Mouse (Mus musculus): ENCODE measurements at regions not wholly inside any gene's neighbourhood (a gene's known extent, or its start where the extent isn't known, plus 50 kb on each side); places are given as distances from the start of the nearest gene placed in this dataset.

DNA sequence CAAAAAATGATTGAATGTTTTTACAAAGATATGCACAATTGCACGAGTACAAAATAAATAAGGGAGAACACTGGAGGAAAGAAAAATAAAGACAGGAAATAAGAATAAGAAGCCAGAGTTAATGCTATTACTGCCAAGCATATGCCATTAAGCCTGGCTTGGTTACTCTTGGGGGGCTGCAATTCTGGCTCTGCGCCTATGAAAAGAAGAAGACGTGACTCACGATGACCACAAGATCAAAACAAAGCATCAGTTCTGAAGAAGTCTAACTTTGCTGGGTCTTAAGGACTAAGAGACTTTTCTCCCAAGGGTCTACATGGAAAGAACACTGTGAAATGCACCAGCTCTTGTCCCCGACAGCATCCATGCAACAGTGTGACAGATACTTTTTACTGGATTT is 454.8 kb upstream of the Mpdz start:
- no peak for DNase-seq (ENCODE audit: low spot score in 2 of 2)

GRCm38 (mm10) chr4:81868941-81869340 is 426.3 kb upstream of the Mpdz start:
- no peak for DNase-seq (ENCODE audit: low spot score in 2 of 2)

GRCm38 (mm10) chr4:81841642-81842494 is 399.3 kb upstream of the Mpdz start:
- no peak for DNase-seq (ENCODE audit: low spot score in 2 of 2)

DNA sequence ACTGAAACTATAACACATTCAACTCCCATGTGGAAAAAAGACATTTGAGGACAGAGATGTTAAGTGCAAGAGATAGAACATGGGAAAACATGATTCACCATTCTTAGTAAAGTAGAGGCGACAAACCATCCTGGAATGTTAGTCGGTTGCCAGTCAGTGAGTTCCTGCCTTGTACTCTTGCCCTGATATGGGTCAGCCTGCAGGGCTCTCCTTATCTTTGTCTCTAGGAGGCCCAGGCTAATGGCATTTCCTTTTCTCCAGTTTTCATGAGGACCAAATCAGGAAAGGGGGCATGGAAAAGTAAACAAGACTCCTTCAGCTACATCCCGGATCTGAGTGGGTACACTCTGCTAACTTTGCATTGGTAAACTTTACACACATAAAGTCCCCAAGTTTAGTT is 387.4 kb upstream of the Mpdz start:
- no peak for DNase-seq (ENCODE audit: low spot score in 2 of 2)

DNA sequence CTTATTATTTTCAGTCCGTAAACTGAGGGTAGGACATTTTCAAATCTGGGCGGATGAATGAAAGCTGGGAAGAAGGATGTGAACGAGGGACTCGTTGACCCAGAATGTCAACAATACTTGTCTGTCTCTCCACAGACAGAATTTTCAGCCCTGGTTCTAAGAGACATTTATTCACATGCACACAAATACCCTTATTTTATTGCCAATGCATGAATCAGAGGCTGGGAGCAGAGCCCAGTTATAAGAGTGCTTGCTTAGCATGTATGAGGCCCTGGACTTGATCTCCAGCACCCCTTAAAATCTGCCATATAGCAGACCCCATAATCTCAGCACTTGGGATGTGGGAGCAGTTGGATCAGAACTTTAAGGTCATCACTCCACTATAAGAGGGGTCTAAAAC is 384.8 kb upstream of the Mpdz start:
- no peak for DNase-seq (ENCODE audit: low spot score in 2 of 2)

- no peak for DNase-seq (ENCODE audit: low spot score in 2 of 2)
These were observed 383.4 kb upstream of the Mpdz start for GRCm38 (mm10) chr4:81825966-81826365.

- DNase-seq (ENCODE audit: low spot score in 2 of 2), result no peak
These were observed 381.0 kb upstream of the Mpdz start for GRCm38 (mm10) chr4:81823566-81823965.

DNA sequence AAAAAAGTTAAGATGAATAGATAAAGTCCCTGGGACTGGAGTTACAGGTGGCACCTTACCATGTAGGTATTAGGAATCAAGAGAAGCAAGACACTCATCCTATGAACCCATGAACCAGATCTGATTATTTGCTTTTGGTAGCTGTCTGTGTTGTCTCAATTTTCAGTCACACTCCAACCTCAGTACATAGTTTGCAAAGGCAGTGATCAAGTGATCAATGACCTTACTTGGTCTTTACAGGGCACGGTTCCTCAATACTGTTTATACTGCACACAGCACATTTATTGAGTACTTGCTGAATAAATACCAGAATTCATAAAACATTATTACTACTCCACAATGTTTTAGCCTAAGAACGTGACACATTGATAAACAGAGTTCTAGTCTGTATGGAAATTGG is 346.7 kb upstream of the Mpdz start:
- no peak for DNase-seq (ENCODE audit: low spot score in 2 of 2)

GRCm38 (mm10) chr4:81788636-81789035 is 346.0 kb upstream of the Mpdz start:
- no peak for DNase-seq (ENCODE audit: low spot score in 2 of 2)

- DNase-seq (ENCODE audit: low spot score in 2 of 2), result no peak
These were observed 339.4 kb upstream of the Mpdz start for GRCm38 (mm10) chr4:81781971-81782370.

DNA sequence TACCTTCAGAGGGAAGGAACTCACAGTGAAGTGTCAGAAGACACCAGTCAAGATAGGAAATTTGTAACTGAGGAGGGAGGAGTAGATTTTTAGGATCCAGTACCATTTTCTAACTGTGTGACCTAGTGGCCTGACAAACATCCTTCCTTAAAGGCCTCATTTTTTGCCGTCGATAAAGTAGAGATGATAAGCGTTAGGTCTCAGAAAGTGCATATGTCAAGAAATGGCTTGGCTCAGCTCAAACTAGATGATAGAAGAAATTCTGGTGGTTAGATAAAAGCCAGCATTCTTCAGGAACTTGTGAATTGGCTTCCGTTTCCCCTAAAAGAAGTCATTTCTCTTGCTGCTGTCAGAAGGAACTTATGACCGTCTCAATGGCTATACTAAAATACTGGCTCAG is 324.1 kb upstream of the Mpdz start:
- no peak for DNase-seq (ENCODE audit: low spot score in 2 of 2)

- no peak for DNase-seq (ENCODE audit: low spot score in 2 of 2)
These were observed 321.6 kb upstream of the Mpdz start for GRCm38 (mm10) chr4:81764026-81764867.

DNA sequence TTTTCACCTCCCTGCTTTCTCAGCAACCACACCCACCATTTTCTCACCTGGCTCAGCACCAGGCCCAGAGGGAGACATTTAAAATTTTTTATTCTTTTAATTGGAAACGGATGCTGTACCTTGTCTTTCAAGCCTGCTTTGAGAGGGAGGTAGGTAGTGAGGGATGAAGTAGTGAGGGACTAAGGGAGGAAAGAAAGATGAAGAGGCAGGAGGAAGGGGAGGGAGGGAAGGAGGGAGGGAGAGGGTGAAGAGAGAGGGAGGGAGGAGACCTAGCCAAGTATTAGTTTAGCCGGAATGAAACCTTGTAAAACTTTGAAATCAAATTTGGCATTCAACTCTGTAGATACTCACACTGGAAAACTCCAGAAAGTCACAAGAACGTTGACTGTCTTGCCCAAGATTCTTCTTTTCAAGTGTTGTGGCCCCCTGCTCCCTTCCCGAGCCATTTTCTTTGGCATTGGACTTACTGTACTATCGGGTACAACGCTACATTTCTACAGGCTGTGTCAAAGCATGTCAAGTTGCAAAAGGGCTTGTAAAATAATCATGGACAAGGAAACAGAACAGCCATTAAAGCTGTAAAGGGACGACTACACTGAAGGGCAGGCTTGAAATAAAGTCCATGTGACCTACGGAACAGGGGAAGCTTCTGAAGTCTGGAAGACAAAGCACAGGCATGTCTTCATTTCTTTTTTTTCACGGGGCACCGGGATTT is 320.9 kb upstream of the Mpdz start:
- no peak for DNase-seq (ENCODE audit: low spot score in 2 of 2)

DNA sequence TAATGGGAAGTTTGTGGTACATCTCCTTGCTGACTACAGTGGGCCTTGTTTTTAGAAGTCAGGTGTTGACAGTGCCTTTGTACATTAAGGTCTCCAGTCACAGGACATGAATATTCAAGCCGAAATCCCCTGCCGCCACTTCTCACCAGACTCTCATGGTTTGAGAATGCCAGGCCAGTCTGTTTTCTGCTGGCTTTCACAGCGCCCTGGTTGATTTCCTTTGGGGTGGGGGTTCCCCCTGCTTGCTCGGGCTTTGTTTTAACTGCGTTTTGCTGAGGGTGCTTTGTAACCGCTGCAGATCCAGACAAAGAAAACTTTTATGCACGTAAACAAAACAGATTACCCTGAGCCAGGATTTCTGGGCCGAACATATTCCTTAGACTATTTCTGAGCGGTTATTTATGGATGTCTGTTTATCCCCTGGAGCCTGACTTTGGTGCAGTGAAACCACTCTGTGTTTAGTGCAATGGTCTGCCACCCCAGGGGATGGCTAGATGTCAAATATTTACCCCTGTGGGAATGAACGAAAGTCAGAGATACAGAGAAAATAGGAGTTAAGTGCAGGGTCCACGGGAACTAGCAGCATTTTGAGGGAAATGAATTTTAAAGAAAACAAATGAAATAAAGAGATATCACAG is 320.1 kb upstream of the Mpdz start:
- DNase-seq (ENCODE audit: low spot score in 2 of 2), result no peak

DNA sequence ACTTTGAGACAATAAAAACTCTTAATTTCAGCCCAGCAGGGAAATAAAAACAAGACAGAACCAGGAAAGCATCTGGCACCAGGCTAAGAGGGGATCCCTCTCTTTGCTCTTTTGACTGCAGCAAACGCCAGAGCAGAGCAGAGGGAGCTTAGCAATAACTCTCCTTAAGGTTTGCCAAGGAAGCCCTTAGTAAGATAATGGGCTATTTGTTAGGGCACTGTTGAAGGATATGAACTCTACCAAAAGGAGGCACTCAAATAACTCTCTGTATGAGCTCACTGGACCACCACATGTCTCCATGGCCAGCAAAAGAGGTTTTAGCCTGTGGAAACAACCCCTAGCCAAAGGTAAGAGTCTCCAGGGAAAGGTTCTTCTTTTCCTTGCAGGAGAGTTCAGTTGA is 315.3 kb upstream of the Mpdz start:
- no peak for DNase-seq (ENCODE audit: low spot score in 2 of 2)

DNA sequence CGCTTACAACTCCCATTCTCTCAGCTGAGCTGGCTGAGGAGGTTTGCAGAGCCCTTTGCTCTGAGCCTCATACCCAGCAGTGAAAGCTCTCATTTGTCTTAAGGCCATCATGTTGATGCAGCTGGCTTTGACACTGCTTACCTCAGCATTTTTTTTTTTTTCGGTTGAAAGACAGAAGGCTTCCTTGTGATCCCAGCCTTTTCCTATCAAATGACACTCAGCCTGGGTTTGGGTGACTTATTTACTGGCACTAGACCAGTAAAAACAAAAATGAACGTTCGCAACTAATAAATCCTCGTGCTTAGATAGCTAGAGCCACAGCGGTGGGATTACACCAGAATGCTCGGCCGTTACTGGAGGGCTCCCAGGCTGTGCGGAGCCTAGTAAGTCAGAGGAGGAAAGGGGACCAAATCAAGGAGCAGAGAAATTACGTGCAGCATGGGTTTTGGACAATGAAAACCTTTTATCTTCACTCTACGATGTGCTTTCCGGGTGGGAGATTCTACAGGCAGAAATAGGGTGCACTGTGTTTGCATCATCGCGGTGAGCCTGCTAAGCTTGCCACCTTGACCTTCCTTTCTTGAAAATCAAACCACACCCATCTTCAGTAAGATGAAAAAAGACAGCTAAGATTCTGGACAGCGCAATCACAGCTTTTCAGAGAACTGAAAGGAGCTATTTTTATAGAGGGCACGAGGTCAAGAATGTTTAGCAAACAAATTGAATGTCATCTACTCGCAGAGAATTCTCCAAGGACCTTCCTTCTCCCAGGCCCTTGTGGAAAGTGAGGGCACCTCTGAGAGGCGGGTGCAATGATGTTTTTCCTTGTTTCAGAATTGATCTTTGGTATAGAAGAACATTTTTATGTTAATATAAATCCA is 302.3 kb upstream of the Mpdz start:
- no peak for DNase-seq (ENCODE audit: low spot score in 2 of 2)

DNA sequence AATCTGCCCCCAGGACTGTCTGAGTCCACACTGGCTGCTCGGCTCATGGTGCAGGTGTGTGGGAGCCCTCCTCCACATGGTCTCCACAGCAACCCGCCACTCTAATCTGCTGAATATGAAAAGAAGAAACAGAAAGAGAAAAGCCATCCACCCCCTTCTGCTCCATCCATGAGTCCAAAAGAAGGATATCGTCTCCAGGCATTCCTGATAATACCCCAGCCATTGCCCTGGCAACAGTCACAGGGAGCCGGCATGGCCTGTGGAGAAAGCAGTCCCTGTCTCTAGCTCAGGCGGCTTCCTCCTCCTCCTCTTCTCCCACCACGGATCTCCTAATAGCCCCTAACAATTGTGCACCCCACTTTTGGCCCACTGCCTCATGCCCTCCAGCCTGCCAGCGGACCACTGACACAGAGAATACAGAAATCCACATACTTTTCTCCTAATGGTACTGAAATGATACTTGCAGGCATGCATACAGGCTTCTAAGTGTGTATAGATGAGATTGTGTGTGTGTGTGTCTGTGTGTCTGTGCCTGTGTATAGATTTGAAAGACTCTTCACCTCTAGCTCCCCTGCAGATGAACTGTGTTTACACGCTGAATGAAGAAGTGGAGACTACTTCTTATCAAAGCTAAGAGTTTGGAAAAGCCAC is 301.5 kb upstream of the Mpdz start:
- DNase-seq (ENCODE audit: low spot score in 2 of 2), result no peak

DNA sequence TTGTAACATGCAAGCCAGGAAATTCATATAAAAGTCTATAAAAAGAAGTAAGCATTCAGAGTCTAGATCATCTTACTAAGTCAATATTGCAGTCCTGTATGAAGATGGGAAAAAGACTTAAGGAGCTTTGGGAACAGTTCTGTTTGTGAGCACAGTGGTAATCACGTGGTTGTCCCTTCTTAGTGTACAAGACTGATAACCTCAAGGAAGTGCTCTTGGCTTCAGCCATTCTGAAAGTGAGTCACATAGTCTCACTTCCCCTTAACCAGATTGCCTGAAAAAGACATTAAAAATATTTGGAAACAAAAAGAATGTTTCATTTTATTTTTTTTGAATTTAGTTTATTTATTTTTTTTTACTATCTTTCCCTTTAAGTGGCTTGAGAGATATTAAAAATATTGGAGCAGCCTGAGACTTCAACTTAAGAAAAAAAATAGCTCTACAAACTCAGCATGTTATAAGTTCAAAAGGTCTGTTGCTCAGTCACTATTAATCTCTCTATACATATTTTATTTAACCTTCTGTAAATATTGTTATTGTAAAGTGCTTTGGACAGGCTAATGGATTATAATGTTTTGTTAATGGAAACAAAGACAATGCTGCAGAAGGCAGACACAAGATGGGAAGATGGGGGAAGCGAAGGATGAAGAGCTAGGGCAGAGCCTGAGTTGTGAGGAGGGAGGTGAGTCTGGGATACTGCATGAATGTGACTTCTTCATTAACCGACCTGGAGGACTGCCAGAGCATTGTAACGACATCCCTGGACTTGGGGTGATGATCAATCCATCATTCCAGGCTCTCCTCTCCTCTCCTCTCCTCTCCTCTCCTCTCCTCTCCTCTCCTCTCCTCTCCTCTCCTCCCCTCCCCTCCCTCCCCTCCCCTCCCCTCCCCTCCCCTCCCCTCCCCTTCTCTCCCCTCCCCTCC is 300.2 kb upstream of the Mpdz start:
- DNase-seq (ENCODE audit: low spot score in 2 of 2), result no peak

DNA sequence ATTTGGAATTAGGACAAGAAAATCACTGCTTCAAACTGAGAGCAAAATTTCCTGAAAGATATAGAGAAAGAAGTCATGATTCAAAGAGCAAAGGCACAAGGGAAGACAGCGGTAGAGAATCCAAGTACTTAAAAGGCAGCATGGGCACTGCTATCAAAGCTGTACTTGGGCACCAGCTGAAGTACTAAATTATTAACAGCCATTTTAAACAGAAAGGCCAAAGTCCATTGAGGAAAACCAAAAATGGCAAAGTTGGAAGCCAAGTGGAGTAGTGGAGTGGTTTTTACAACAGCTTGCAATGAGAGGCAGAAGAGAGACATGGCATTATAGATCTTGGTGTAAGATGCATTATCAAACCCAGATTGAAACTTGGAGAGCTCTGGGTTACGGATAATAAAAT is 291.8 kb upstream of the Mpdz start:
- DNase-seq (ENCODE audit: low spot score in 2 of 2), result no peak
